Mouse (Mus musculus) heart, embryonic 13.5 days (tissue): ENCODE results near the gene Ipo13. TPM values are rescaled to one million over a fixed set of nuclear protein-coding genes. Genes with fewer than 3 reads are reported as not detected.
A peak's percentile ranks its signal among the peaks of the same experiment; 100 is the strongest.

Experiments
- ATAC-seq: fragments of 200-750 bp; cut with Nextera tagmentation; 2 replicates; pipeline ENCODE4 v1.8.0; 2017; ENCODE audit warnings: moderate TSS enrichment; ENCODE audit not compliant: insufficient number of reproducible peaks, low FRiP score, low TSS enrichment; ENCODE audit errors: extremely low read depth
- H3K27ac ChIP-seq: fragments of 300-500 bp; sonication (generic); replicated peaks from 2 replicates; pipeline ENCODE4 v1.5.1; 2015; ENCODE audit warnings: moderate library complexity, mild to moderate bottlenecking, inconsistent platforms
- H3K27me3 ChIP-seq: fragments of 300-500 bp; sonication (generic); replicated peaks from 2 replicates; pipeline ENCODE4 v1.6.1; 2015; ENCODE audit warnings: mild to moderate bottlenecking, inconsistent platforms
- H3K36me3 ChIP-seq: fragments of 300-500 bp; sonication (generic); 2 replicates; pipeline ENCODE4 v1.6.1; 2015; ENCODE audit warnings: mild to moderate bottlenecking, inconsistent platforms
- H3K4me1 ChIP-seq: fragments of 300-500 bp; sonication (generic); 2 replicates; pipeline ENCODE4 v1.6.1; 2015; ENCODE audit warnings: inconsistent platforms
- H3K4me2 ChIP-seq: fragments of 300-500 bp; sonication (generic); 2 replicates; pipeline ENCODE4 v1.6.1; 2015; ENCODE audit warnings: inconsistent platforms, mild to moderate bottlenecking, moderate library complexity
- H3K4me3 ChIP-seq: fragments of 300-500 bp; sonication (generic); 2 replicates; pipeline ENCODE4 v1.5.1; 2015; ENCODE audit warnings: moderate library complexity, mild to moderate bottlenecking, inconsistent platforms
- H3K9ac ChIP-seq: fragments of 300-500 bp; sonication (generic); 2 replicates; pipeline ENCODE4 v1.6.1; 2015; ENCODE audit warnings: inconsistent platforms, mild to moderate bottlenecking, moderate library complexity
- H3K9me3 ChIP-seq: fragments of 300-500 bp; sonication (generic); 2 replicates; pipeline ENCODE4 v1.6.1; 2016; ENCODE audit warnings: inconsistent platforms
- WGBS: fragments of 180-500 bp; shearing (Covaris S2); methylation state at CpG from one replicate; pipeline ENCODE4 v1.1.7; 2015; ENCODE audit warnings: mixed read lengths; 5-methylcytosine and 5-hydroxymethylcytosine counted together
- polyA plus RNA-seq: library from polyadenylated mRNA; unstranded; fragments of >200 nt; fragmentation: Nextera tagmentation; extraction: Ambion mirVana; gene quantifications from 2 replicates; pipeline ENCODE4 v1.2.1, GENCODE M21; 2015

Gene Ipo13
- polyA plus RNA-seq, 1 experiment from 2014 or later = 40.3 TPM

GRCm38 (mm10) chr4:117878703-117879102 lies 36.1 kb downstream of the Ipo13 start:
- Histone ChIP-seq H3K9ac (0 out of 2 replicates have a peak overlapping the region, but pooled peaks have one; percentile 16), H3K4me1 (peaks cover 16% of the 10 kb centered on the region), H3K36me3 (peaks cover 55% of the 10 kb centered on the region), H3K9me3 (no peaks in the 10 kb centered on the region), H3K27ac (no peak overlapping the region), H3K4me3 (no peak overlapping the region), H3K27me3 (no peaks in the 10 kb centered on the region; the same call in 1 of the 2 replicates), H3K4me2 (no peak overlapping the region)
- WGBS = 61% methylated on average over 5 of the region's 5 CpGs
- ATAC-seq = no peak

- Histone ChIP-seq H3K27me3 (no peaks in the 10 kb centered on the region; the same call in 1 of the 2 replicates), H3K4me2 (no peak overlapping the region), H3K36me3 (peaks cover 59% of the 10 kb centered on the region), H3K27ac (no peak overlapping the region), H3K4me1 (peaks cover 12% of the 10 kb centered on the region), H3K9me3 (no peaks in the 10 kb centered on the region), H3K4me3 (no peak overlapping the region), H3K9ac (peak overlapping the region; percentile 16; the same call in 1 of the 2 replicates)
- no peak for ATAC-seq
- 51% methylated on average over 10 of the region's 10 CpGs for WGBS
Observed at GRCm38 (mm10) chr4:117878301-117878700, 36.5 kb downstream of the Ipo13 start.

- H3K27ac ChIP-seq = no peak overlapping the region
- ATAC-seq = no peak
- H3K4me3 ChIP-seq = no peak overlapping the region
- H3K9ac ChIP-seq = no peak overlapping the region
- WGBS = 91% methylated on average over 9 of the region's 9 CpGs
- H3K9me3 ChIP-seq = no peaks in the 10 kb centered on the region
- H3K36me3 ChIP-seq = peaks cover 52% of the 10 kb centered on the region
- peaks cover 24% of the 10 kb centered on the region for H3K4me1 ChIP-seq
- no peak overlapping the region for H3K4me2 ChIP-seq
- peaks cover 17% of the 10 kb centered on the region; the same call in 1 of the 2 replicates for H3K27me3 ChIP-seq
Observed at GRCm38 (mm10) chr4:117873615-117874014, 41.2 kb downstream of the Ipo13 start.

- peaks cover 19% of the 10 kb centered on the region for H3K27me3 ChIP-seq
- WGBS = 10% methylated on average over 14 of the region's 14 CpGs
- peaks cover 19% of the 10 kb centered on the region for H3K4me1 ChIP-seq
- H3K4me2 ChIP-seq = peak within 1 kb of the TSS; percentile 72
- peak within 1 kb of the TSS; percentile 45 for H3K4me3 ChIP-seq
- no peak for ATAC-seq
- H3K9ac ChIP-seq = peak within 1 kb of the TSS; percentile 70
- peaks cover 43% of the 10 kb centered on the region for H3K36me3 ChIP-seq
- H3K27ac ChIP-seq = no peak within 1 kb of the TSS
- H3K9me3 ChIP-seq = no peaks in the 10 kb centered on the region
Observed at GRCm38 (mm10) chr4:117872471-117872886, 42.3 kb downstream of the Ipo13 start, which contains the start of gene Ccdc24. Gene Ccdc24, minus strand, starts transcription at chr4:117872557.

GRCm38 (mm10) chr4:117871787-117872186 lies 43.0 kb downstream of the Ipo13 start:
- H3K4me2 ChIP-seq = peak overlapping the region; percentile 72
- 43% methylated on average over 7 of the region's 7 CpGs for WGBS
- H3K4me1 ChIP-seq = peaks cover 21% of the 10 kb centered on the region

GRCm38 (mm10) chr4:117870437-117870836 lies 44.4 kb downstream of the Ipo13 start:
- WGBS = 56% methylated on average over 1 of the region's 1 CpGs

More at GRCm38 (mm10) chr4:117871787-117872186, 43.0 kb downstream of the Ipo13 start:
- ATAC-seq = no peak
- Histone ChIP-seq H3K27ac (no peak overlapping the region), H3K9ac (no peak overlapping the region; the same call in 1 of the 2 replicates), H3K9me3 (no peaks in the 10 kb centered on the region), H3K4me3 (no peak overlapping the region), H3K27me3 (peaks cover 25% of the 10 kb centered on the region), H3K36me3 (peaks cover 36% of the 10 kb centered on the region)

GRCm38 (mm10) chr4:117869317-117869716 lies 45.5 kb downstream of the Ipo13 start:
- peaks cover 31% of the 10 kb centered on the region for H3K4me1 ChIP-seq

More at GRCm38 (mm10) chr4:117870437-117870836, 44.4 kb downstream of the Ipo13 start:
- Histone ChIP-seq H3K4me2 (no peak overlapping the region), H3K36me3 (peaks cover 23% of the 10 kb centered on the region), H3K27ac (no peak overlapping the region), H3K9me3 (no peaks in the 10 kb centered on the region), H3K27me3 (peaks cover 27% of the 10 kb centered on the region), H3K9ac (no peak overlapping the region), H3K4me3 (no peak overlapping the region), H3K4me1 (peaks cover 31% of the 10 kb centered on the region)
- no peak for ATAC-seq

GRCm38 (mm10) chr4:117867823-117868222 lies 47.0 kb downstream of the Ipo13 start:
- Histone ChIP-seq H3K4me2 (peak overlapping the region; percentile 47), H3K4me1 (peaks cover 33% of the 10 kb centered on the region), H3K9ac (no peak overlapping the region), H3K4me3 (no peak overlapping the region), H3K36me3 (peaks cover 4% of the 10 kb centered on the region), H3K27ac (no peak overlapping the region), H3K9me3 (no peaks in the 10 kb centered on the region), H3K27me3 (peaks cover 31% of the 10 kb centered on the region)
- no peak for ATAC-seq
- 15% methylated on average over 24 of the region's 24 CpGs for WGBS

More at GRCm38 (mm10) chr4:117869317-117869716, 45.5 kb downstream of the Ipo13 start:
- H3K9ac ChIP-seq = no peak overlapping the region
- H3K27me3 ChIP-seq = peaks cover 27% of the 10 kb centered on the region
- ATAC-seq = no peak
- no peak overlapping the region for H3K4me2 ChIP-seq
- peaks cover 16% of the 10 kb centered on the region for H3K36me3 ChIP-seq
- WGBS = 67% methylated on average over 9 of the region's 9 CpGs
- H3K27ac ChIP-seq = no peak overlapping the region
- H3K4me3 ChIP-seq = no peak overlapping the region
- no peaks in the 10 kb centered on the region for H3K9me3 ChIP-seq

- 65% methylated on average over 6 of the region's 6 CpGs for WGBS
- peaks cover 4% of the 10 kb centered on the region for H3K36me3 ChIP-seq
- H3K4me2 ChIP-seq = no peak overlapping the region
- H3K4me1 ChIP-seq = peaks cover 27% of the 10 kb centered on the region
- no peak for ATAC-seq
- H3K9ac ChIP-seq = no peak overlapping the region
- H3K27ac ChIP-seq = no peak overlapping the region
- peaks cover 31% of the 10 kb centered on the region for H3K27me3 ChIP-seq
- no peaks in the 10 kb centered on the region for H3K9me3 ChIP-seq
- H3K4me3 ChIP-seq = no peak overlapping the region
Observed at GRCm38 (mm10) chr4:117867000-117867399, 47.8 kb downstream of the Ipo13 start.

- H3K36me3 ChIP-seq = peaks cover 4% of the 10 kb centered on the region
- no peak overlapping the region for H3K4me3 ChIP-seq
- 0 out of 2 replicates have a peak overlapping the region, but pooled peaks have one; percentile 0 for H3K27ac ChIP-seq
- 56% methylated on average over 9 of the region's 9 CpGs for WGBS
- H3K27me3 ChIP-seq = peaks cover 31% of the 10 kb centered on the region
- no peak for ATAC-seq
- H3K4me2 ChIP-seq = peak overlapping the region; percentile 11; the same call in 1 of the 2 replicates
- H3K9me3 ChIP-seq = no peaks in the 10 kb centered on the region
- H3K4me1 ChIP-seq = peaks cover 19% of the 10 kb centered on the region
- H3K9ac ChIP-seq = no peak overlapping the region
Observed at GRCm38 (mm10) chr4:117866083-117866482, 48.7 kb downstream of the Ipo13 start.

GRCm38 (mm10) chr4:117862823-117863222 lies 52.0 kb downstream of the Ipo13 start:
- WGBS = 47% methylated on average over 4 of the region's 4 CpGs
- H3K36me3 ChIP-seq = peaks cover 4% of the 10 kb centered on the region
- no peaks in the 10 kb centered on the region for H3K9me3 ChIP-seq
- no peak overlapping the region for H3K27ac ChIP-seq
- peaks cover 15% of the 10 kb centered on the region for H3K27me3 ChIP-seq
- H3K9ac ChIP-seq = no peak overlapping the region
- no peak overlapping the region for H3K4me2 ChIP-seq
- no peak for ATAC-seq
- H3K4me1 ChIP-seq = peaks cover 19% of the 10 kb centered on the region
- no peak overlapping the region for H3K4me3 ChIP-seq

GRCm38 (mm10) chr4:117860570-117860969 lies 54.2 kb downstream of the Ipo13 start:
- 72% methylated on average over 9 of the region's 9 CpGs for WGBS
- no peak for ATAC-seq
- H3K9me3 ChIP-seq = no peaks in the 10 kb centered on the region
- H3K27ac ChIP-seq = no peak overlapping the region
- H3K4me3 ChIP-seq = no peak overlapping the region
- H3K27me3 ChIP-seq = peaks cover 5% of the 10 kb centered on the region; the same call in 1 of the 2 replicates
- peaks cover 8% of the 10 kb centered on the region for H3K4me1 ChIP-seq
- H3K9ac ChIP-seq = no peak overlapping the region
- H3K36me3 ChIP-seq = peaks cover 17% of the 10 kb centered on the region
- no peak overlapping the region for H3K4me2 ChIP-seq
